Mouse (Mus musculus) forebrain, postnatal 0 days (tissue): ENCODE results near the gene Orai2. TPM values are rescaled to one million over a fixed set of nuclear protein-coding genes. Genes with fewer than 3 reads are reported as not detected.

Source experiments
- ATAC-seq: fragments of 200-750 bp; cut with Nextera tagmentation; 2 replicates; pipeline ENCODE4 v1.8.0; 2017; ENCODE audit warnings: mild to moderate bottlenecking, moderate library complexity
- DNase-seq: peaks from one replicate; pipeline ENCODE4 v3.0.0-alpha.2; 2015
- H3K27ac ChIP-seq: fragments of 300-500 bp; sonication (generic); 2 replicates; pipeline ENCODE4 v1.5.1; 2014; ENCODE audit warnings: low read depth, mild to moderate bottlenecking, antibody characterized with exemption, low read length, moderate library complexity, mixed read lengths
- H3K27me3 ChIP-seq: fragments of 300-500 bp; sonication (generic); 2 replicates; pipeline ENCODE4 v1.6.1; 2014; ENCODE audit warnings: mild to moderate bottlenecking, low read length, mixed read lengths; ENCODE audit not compliant: insufficient read depth
- H3K36me3 ChIP-seq: fragments of 300-500 bp; sonication (generic); 2 replicates; pipeline ENCODE4 v1.6.1; 2014; ENCODE audit warnings: mild to moderate bottlenecking, moderate library complexity; ENCODE audit not compliant: insufficient read depth
- H3K4me1 ChIP-seq: fragments of 300-500 bp; sonication (generic); 2 replicates; pipeline ENCODE4 v1.6.1; 2014; ENCODE audit warnings: antibody characterized with exemption; ENCODE audit not compliant: insufficient read depth
- H3K4me2 ChIP-seq: fragments of 300-500 bp; sonication (generic); 2 replicates; pipeline ENCODE4 v1.6.1; 2014; ENCODE audit warnings: low read depth, mild to moderate bottlenecking, moderate library complexity
- H3K4me3 ChIP-seq: fragments of 300-500 bp; sonication (generic); 2 replicates; pipeline ENCODE4 v1.5.1; 2014; ENCODE audit warnings: low read depth, low read length, mixed read lengths
- H3K9ac ChIP-seq: fragments of 300-500 bp; sonication (generic); 2 replicates; pipeline ENCODE4 v1.6.1; 2014; ENCODE audit warnings: mild to moderate bottlenecking
- H3K9me3 ChIP-seq: fragments of 300-500 bp; sonication (generic); 2 replicates; pipeline ENCODE4 v1.6.1; 2016; ENCODE audit warnings: low read length
- CTCF ChIP-seq: sonication (generic); IDR thresholded peaks from 2 replicates; pipeline ENCODE4 v1.5.1; 2016; ENCODE audit warnings: antibody characterized with exemption, control low read depth, low read depth
- WGBS: fragments of 180-500 bp; shearing (Covaris S2); extraction: QIAGEN DNeasy Blood & Tissue Kit; methylation state at CpG from one replicate; pipeline ENCODE4 v1.1.7; 2014; 5-methylcytosine and 5-hydroxymethylcytosine counted together
- polyA plus RNA-seq: library from polyadenylated mRNA; unstranded; fragments of >200 nt; fragmentation: Nextera tagmentation; extraction: Ambion mirVana; gene quantifications from 2 replicates; pipeline ENCODE4 v1.2.1, GENCODE M21; 2015
- total RNA-seq: library from RNA; depleted of rRNA; stranded (reverse); fragments of >200 nt; gene quantifications from 2 replicates; pipeline ENCODE4 v1.2.3, GENCODE M21; 2014

Orai2 gene
- total and polyA plus RNA-seq, 2 experiments from 2014 or later: 64.0 to 105 TPM

- 81% methylated on average over 9 of the region's 9 CpGs for WGBS
- no peak for TF ChIP-seq CTCF
Measured at GRCm38 (mm10) chr5:136172939-136173338, 2.4 kb upstream of the Orai2 start.

DNA sequence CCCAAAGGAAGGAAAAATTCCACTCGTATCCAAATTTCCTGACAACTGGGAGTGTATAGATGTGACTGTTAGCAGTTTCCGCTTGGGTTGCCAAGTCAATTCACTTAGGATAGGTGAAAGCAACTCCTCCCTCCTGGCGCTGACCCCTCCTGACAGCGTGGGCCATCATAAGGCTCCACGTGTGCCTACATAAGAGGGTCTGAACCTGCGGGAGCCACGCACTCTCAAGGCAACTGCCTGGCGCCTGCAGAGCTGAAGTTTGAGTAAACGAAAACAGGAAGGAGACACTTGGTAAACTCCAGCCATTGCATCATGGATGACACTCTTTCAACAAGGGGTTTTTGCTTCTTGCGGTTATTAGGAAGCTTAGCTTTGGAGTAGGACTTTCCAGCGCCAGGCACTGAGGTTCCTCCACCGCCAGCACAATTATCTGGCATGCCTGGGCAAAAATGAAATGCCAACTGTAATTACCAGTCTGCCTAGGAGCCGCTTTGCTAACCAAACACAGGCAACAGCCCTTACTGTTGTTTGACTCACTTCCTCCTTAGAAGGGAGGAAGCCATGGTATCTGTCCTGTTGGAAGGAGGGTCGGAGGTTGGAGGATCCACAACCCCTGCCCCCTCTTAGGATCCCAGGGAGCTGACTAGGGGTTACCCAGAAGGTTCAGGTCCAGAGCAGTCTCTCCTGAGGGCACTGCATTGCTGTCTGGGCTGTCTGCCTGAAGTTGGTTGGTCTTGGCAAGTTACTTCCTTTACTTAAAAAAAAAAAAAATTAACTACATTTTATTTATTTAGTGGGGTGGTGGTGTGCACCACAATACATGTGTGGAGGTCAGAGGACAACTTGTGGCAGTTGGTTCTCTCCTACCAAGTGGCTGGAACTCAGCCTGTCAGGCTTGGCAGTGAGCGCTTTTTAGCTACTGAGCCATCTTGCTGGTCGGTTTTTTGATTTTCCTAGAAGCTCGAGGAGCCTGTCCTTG is 1.1 kb upstream of the Orai2 start:
- no peaks in the 10 kb centered on the region for H3K9me3 ChIP-seq
- DNase-seq: peak; percentile 41
- H3K4me2 ChIP-seq: peak overlapping the region; percentile 73
- no peak for ATAC-seq
- H3K27me3 ChIP-seq: no peaks in the 10 kb centered on the region
- peaks cover 6% of the 10 kb centered on the region for H3K4me1 ChIP-seq
- peak overlapping the region; percentile 65 for H3K4me3 ChIP-seq
- no peak for TF ChIP-seq CTCF
- WGBS: 25% methylated on average over 17 of the region's 17 CpGs
- H3K36me3 ChIP-seq: peaks cover 5% of the 10 kb centered on the region; the same call in 1 of the 2 replicates
- peak overlapping the region; percentile 76; the same call in 1 of the 2 replicates for H3K9ac ChIP-seq
- peak overlapping the region; percentile 76 for H3K27ac ChIP-seq

More at GRCm38 (mm10) chr5:136172939-136173338, 2.4 kb upstream of the Orai2 start:
- Histone ChIP-seq H3K9me3 (no peaks in the 10 kb centered on the region), H3K36me3 (0 out of 2 replicates have a peak, but pooled peaks cover 6% of the 10 kb centered on the region), H3K4me1 (peaks cover 6% of the 10 kb centered on the region), H3K27ac (no peak overlapping the region), H3K4me2 (no peak overlapping the region), H3K27me3 (no peaks in the 10 kb centered on the region), H3K4me3 (no peak overlapping the region), H3K9ac (no peak overlapping the region)
- DNase-seq (no peak), ATAC-seq (no peak)

GRCm38 (mm10) chr5:136169626-136170511 is 644 bp downstream of the Orai2 start:
- H3K9me3 ChIP-seq: no peaks in the 10 kb centered on the region
- peak overlapping the region; percentile 76 for H3K9ac ChIP-seq
- no peak for TF ChIP-seq CTCF
- H3K27ac ChIP-seq: peak overlapping the region; percentile 76
- H3K36me3 ChIP-seq: peaks cover 14% of the 10 kb centered on the region
- H3K27me3 ChIP-seq: no peaks in the 10 kb centered on the region
- H3K4me2 ChIP-seq: peak overlapping the region; percentile 73
- ATAC-seq: peak; percentile 36
- WGBS: 10% methylated on average over 15 of the region's 15 CpGs
- H3K4me3 ChIP-seq: peak overlapping the region; percentile 65
- DNase-seq: peak; percentile 60
- H3K4me1 ChIP-seq: peaks cover 6% of the 10 kb centered on the region

DNA sequence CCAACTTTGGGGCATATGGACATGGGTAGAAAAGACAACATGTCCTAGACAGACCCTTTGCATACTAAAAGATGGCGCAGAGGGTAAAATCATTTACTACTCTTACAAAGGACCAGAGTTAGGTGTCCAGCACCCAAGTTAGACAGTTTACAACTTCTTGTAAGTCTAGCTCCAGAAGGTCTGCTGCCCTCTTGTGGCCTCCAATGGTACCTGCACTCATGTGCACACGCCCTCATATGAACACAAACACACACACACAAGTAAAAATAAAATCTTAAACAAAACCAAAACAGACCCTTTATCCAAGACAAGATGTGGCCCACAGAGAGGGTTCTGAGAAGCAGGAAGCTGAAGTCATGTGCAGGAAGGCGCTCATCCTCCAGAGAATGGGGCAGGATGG is 2.4 kb downstream of the Orai2 start:
- Histone ChIP-seq H3K27me3 (no peaks in the 10 kb centered on the region), H3K36me3 (peaks cover 19% of the 10 kb centered on the region), H3K27ac (no peak overlapping the region), H3K4me1 (peaks cover 6% of the 10 kb centered on the region; the same call in 1 of the 2 replicates), H3K9ac (no peak overlapping the region), H3K9me3 (no peaks in the 10 kb centered on the region), H3K4me3 (no peak overlapping the region), H3K4me2 (no peak overlapping the region)
- no peak for DNase-seq
- 97% methylated on average over 3 of the region's 3 CpGs for WGBS
- peak; percentile 40 for TF ChIP-seq CTCF
- no peak for ATAC-seq

GRCm38 (mm10) chr5:136167296-136167695 is 3.2 kb downstream of the Orai2 start:
- H3K4me2 ChIP-seq: no peak overlapping the region
- no peak overlapping the region for H3K4me3 ChIP-seq
- 94% methylated on average over 4 of the region's 4 CpGs for WGBS
- no peak for DNase-seq
- H3K9me3 ChIP-seq: no peaks in the 10 kb centered on the region
- no peak overlapping the region for H3K27ac ChIP-seq
- no peak for ATAC-seq
- H3K4me1 ChIP-seq: peaks cover 6% of the 10 kb centered on the region; the same call in 1 of the 2 replicates
- TF ChIP-seq CTCF: no peak
- H3K27me3 ChIP-seq: no peaks in the 10 kb centered on the region
- H3K36me3 ChIP-seq: peaks cover 22% of the 10 kb centered on the region
- H3K9ac ChIP-seq: no peak overlapping the region

DNA sequence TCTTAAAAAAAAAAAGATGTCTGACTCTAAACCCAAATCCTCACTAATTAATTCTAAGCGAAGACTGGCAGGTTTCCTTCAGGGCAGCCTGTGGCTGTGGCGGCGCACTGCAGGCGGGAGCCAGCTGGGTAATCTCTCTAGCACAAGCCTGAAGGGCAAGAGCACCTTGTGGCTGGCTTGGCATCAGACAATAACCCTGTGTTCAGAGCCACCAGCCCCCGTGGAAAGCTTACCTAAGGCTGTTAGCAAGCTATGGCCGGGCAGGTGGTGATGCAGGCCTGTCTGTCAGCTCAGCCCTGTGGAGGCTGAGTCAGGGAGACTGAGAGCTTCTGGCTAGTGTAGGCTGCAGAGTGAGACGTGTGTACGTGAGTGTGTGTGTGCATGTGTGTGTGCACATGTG is 5.3 kb downstream of the Orai2 start:
- Histone ChIP-seq H3K9me3 (no peaks in the 10 kb centered on the region), H3K4me1 (no peaks in the 10 kb centered on the region), H3K4me3 (no peak overlapping the region), H3K27ac (no peak overlapping the region), H3K9ac (no peak overlapping the region), H3K36me3 (peaks cover 30% of the 10 kb centered on the region), H3K4me2 (no peak overlapping the region), H3K27me3 (no peaks in the 10 kb centered on the region)
- TF ChIP-seq CTCF: no peak
- WGBS: 65% methylated on average over 8 of the region's 8 CpGs
- no peak for DNase-seq
- no peak for ATAC-seq
